Mouse (Mus musculus): ENCODE measurements at regions not wholly inside any gene's neighbourhood (a gene's known extent, or its start where the extent isn't known, plus 50 kb on each side); places are given as distances from the start of the nearest gene placed in this dataset.

DNA sequence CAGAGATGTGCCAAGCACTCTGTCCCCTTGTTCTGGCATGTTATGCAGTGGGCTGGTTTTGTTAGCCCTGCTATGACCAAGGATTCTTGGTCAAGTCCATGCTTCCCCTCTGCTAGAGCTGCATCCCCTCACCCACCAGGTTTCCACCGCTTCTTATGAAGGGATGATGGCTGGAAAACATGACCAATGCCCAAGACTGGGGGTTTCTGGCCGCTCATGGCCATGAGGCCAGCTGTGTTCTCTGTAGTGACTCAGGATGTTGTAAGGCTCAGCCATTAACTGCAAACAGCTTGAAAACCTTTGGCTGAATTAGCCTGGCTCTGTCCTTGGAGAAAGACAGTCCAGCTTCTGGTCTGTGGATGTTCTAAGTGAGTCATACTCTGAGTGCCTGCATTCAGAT lies 236.5 kb downstream of the Gm7361 start:
- H3K4me1 ChIP-seq (replicated peaks) = no peaks in the 10 kb centered on the region
- H3K9ac ChIP-seq = no peak overlapping the region
- WGBS = 84% methylated on average over 2 of the region's 2 CpGs
- no peak for ATAC-seq (ENCODE audit: low FRiP score, low read depth)
- H3K9me3 ChIP-seq = no peaks in the 10 kb centered on the region
- H3K4me3 ChIP-seq = no peak overlapping the region
- H3K36me3 ChIP-seq = no peaks in the 10 kb centered on the region
- no peak overlapping the region for H3K27ac ChIP-seq (replicated peaks)
- H3K4me2 ChIP-seq = no peak overlapping the region
- no peaks in the 10 kb centered on the region for H3K27me3 ChIP-seq

DNA sequence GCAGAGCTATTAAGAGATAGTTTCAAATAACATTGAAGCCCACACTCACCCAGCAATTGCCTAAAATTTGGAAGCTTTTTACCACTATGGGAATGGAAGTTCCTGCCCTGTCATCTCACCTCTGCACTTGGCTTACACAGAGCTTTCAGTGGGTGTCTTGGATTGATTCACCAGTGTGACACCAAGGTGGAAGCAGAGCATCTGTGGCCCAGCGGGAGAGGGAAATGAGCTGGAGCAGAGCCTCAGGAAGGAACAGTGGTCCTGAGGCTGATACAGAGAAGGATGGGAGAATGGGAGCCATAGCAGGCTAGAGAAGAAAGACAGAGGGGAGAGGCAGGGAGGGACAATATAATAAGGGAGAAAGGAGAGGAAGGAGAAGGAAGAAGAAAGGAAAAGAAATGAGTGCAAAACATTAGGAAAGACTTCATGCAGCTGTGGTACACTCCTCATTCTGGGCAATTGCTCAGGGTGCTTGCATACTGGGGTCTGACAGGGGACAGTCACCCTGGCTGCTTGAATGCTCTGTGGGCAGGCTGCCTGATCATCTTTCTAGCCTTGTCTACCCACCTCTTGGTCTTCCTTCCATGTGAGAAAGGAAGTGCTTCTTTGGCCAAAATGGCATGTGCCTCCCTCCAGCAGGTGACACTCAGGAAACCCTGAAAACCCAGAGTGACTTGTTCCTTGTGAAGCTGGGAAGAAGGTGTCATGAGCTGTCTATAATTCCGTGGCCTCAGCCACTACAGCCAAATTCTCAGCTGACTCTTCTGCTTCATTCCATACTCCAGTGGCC lies 240.3 kb downstream of the Gm7361 start:
- Histone ChIP-seq H3K4me1 (replicated peaks) (no peaks in the 10 kb centered on the region), H3K27me3 (no peaks in the 10 kb centered on the region), H3K4me3 (no peak overlapping the region), H3K9me3 (no peaks in the 10 kb centered on the region), H3K9ac (no peak overlapping the region), H3K27ac (replicated peaks) (no peak overlapping the region), H3K36me3 (no peaks in the 10 kb centered on the region), H3K4me2 (no peak overlapping the region)
- ATAC-seq (ENCODE audit: low FRiP score, low read depth) = no peak
- WGBS = 78% methylated on average over 2 of the region's 2 CpGs

DNA sequence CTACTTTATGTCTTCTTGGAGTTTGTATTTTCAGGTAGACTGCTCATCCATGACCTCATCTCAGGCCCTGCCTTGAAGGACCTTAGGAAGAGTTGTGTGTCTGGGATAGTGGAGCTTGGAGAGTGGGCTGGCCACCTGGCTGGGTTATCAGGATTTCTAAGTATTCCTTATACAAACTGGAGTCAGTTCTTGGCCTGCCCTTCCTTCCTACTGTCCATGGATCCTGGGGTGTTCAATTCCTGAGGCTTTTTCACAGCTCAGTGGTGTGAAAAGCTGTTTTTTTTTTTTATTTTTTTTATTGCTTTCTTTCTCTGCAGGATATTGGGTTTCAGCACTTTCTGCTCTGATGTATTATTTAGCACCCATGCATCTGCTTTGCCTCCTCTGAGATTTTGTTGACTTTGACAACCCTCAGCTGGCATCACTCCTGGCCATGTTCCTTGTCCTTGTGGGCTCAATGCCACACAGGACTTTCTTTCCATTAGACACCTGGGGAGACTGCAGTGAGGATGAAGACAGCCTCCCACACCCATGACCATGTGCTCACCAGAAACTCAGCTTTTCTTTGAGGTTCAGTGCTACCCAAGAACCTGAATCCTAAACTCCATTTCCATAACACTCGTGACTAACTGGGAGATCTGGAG lies 252.2 kb downstream of the Gm7361 start:
- 78% methylated on average over 1 of the region's 1 CpGs for WGBS
- Histone ChIP-seq H3K36me3 (no peaks in the 10 kb centered on the region), H3K4me2 (no peak overlapping the region), H3K4me1 (replicated peaks) (no peaks in the 10 kb centered on the region), H3K9ac (no peak overlapping the region), H3K4me3 (no peak overlapping the region), H3K27ac (replicated peaks) (no peak overlapping the region), H3K27me3 (no peaks in the 10 kb centered on the region), H3K9me3 (no peaks in the 10 kb centered on the region)
- no peak for ATAC-seq (ENCODE audit: low FRiP score, low read depth)

DNA sequence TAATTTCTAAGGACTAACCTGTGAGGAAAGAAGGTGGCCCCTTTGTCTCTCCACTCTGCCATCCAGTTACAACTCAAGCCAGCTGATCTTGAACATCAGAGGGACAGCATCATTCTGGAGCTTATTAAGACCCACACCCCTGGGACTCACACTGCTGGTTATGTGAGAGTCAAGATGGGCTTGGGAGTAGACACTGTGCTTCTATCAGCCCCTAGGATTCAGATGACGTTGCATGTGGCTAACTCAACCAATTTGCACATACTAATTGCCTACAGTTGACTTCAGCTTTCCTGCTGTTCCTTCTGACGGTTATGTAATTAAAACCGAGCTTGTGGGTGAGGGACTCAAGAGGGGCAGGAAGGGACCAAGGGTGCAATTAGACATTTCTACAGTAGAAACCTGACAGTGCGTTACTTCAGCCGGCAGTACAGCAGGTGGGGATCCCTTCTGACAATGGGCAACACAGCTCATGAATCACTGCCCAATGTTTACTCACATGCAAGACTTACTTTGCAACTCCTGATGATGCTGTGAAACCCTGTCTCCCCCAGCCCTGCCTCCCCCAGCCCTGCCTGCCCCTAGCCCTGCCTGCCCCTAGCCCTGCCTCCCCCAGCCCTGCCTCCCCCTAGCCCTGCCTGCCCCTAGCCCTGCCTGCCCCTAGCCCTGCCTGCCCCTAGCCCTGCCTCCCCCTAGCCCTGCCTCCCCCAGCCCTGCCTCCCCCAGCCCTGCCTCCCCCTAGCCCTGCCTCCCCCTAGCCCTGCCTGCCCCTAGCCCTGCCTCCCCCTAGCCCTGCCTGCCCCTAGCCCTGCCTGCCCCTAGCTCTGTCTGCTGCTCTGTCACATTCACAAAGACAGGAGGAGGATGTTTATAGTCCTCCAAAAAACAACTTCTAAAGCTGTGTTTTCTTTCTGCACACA lies 255.8 kb downstream of the Gm7361 start:
- no peak overlapping the region for H3K27ac ChIP-seq (replicated peaks)
- H3K4me3 ChIP-seq = no peak overlapping the region
- no peaks in the 10 kb centered on the region for H3K36me3 ChIP-seq
- H3K4me2 ChIP-seq = no peak overlapping the region
- H3K4me1 ChIP-seq (replicated peaks) = no peaks in the 10 kb centered on the region
- no peaks in the 10 kb centered on the region for H3K9me3 ChIP-seq
- H3K27me3 ChIP-seq = no peaks in the 10 kb centered on the region
- no peak for ATAC-seq (ENCODE audit: low FRiP score, low read depth)
- no peak overlapping the region for H3K9ac ChIP-seq
- 48% methylated on average over 5 of the region's 5 CpGs for WGBS

DNA sequence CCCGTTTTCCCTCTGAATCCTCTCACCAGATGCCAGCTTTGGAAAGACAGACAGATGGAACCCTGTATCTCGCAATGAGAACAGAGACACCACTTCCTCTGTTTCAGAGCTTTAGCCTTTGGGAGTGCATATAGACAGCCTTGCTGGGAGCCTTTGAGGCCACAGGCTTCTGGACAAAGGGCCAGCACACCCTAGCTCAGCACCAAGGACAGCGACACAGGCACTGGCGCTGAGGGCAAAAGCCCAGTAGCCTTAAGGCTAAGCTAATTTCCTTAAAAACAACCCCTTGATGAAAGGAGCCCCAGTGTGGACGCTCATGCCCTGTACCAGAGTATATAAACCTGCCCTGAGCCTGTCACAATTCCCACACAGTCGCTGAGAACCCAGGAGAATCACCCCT lies 278.1 kb downstream of the Gm7361 start:
- H3K9ac ChIP-seq = no peak overlapping the region
- no peaks in the 10 kb centered on the region for H3K4me1 ChIP-seq (replicated peaks)
- H3K4me3 ChIP-seq = no peak overlapping the region
- H3K36me3 ChIP-seq = no peaks in the 10 kb centered on the region
- no peaks in the 10 kb centered on the region for H3K27me3 ChIP-seq
- no peak for ATAC-seq (ENCODE audit: low FRiP score, low read depth)
- WGBS = 34% methylated on average over 6 of the region's 6 CpGs
- H3K27ac ChIP-seq (replicated peaks) = no peak overlapping the region
- no peaks in the 10 kb centered on the region for H3K9me3 ChIP-seq
- H3K4me2 ChIP-seq = no peak overlapping the region

DNA sequence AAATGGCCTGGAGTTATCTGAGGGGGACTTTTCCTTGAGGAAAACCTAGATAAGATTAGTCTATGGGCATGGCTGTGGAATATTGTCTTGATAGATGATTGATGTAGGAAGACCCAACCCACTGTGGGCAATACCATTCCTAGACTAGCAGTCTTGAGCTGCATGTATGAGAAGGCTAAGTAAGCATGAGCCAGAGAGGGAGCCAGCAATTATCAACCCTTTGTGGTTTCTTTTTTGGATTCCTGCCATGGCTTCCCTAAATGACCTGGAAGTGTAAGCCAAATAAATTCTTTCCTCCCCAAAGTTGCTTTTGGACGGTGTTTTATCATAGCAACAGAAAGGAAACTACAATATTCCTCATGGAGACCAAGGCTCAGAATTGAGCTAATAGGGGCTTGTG lies 253.7 kb upstream of the Dpp6 start:
- ATAC-seq (ENCODE audit: low FRiP score, low read depth) = no peak
- Histone ChIP-seq H3K27ac (replicated peaks) (no peak overlapping the region), H3K4me1 (replicated peaks) (no peaks in the 10 kb centered on the region), H3K9me3 (no peaks in the 10 kb centered on the region), H3K4me3 (no peak overlapping the region), H3K27me3 (no peaks in the 10 kb centered on the region), H3K36me3 (no peaks in the 10 kb centered on the region), H3K4me2 (no peak overlapping the region), H3K9ac (no peak overlapping the region)
- 78% methylated on average over 1 of the region's 1 CpGs for WGBS

DNA sequence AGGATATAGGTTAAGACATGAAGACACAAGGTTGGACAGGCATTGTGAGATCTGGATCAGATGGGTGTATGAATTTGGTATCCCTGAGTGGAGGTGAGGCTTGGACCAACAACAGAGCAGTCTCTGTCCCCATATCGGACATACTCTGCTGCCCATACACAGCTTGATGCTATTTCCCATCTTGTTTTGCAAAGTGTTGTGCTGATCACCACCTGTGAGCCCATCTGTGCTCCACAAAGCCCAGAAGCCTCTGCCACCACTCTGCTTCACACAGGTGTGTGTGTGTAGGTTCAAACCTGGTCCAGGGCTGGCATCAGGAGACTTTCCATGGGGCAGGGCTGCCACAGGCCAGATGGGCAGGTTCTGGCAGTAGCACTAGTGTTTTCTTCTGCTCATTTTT lies 252.9 kb upstream of the Dpp6 start:
- H3K9me3 ChIP-seq = no peaks in the 10 kb centered on the region
- WGBS = 87% methylated on average over 1 of the region's 1 CpGs
- H3K4me3 ChIP-seq = no peak overlapping the region
- ATAC-seq (ENCODE audit: low FRiP score, low read depth) = no peak
- no peak overlapping the region for H3K4me2 ChIP-seq
- no peaks in the 10 kb centered on the region for H3K36me3 ChIP-seq
- no peaks in the 10 kb centered on the region for H3K27me3 ChIP-seq
- no peak overlapping the region for H3K9ac ChIP-seq
- no peak overlapping the region for H3K27ac ChIP-seq (replicated peaks)
- no peaks in the 10 kb centered on the region for H3K4me1 ChIP-seq (replicated peaks)

DNA sequence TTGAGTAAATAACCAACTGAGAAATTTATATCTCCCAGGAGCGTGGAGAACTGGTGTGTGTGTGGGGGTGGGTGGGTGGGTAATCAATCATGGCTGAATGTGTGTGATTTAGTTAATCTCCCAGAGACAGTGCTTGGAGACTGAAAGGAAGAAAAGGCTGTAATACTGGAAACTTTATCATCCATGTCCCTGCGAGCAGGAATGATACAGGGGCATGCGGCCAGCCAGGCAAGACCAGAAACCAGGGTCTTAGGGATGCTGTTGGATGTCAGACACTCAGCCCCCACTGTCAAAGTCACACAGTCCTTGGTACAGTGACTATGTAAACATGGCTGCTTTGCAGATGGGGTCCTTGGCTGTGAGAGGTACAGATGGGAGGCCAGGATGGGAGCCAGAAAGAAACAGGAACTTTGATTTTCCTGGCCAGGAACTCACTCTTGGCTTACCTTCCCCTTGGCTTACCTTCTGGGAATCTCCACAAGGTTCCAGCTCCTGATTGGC lies 244.3 kb upstream of the Dpp6 start:
- Histone ChIP-seq H3K27ac (replicated peaks) (no peak overlapping the region), H3K9me3 (no peaks in the 10 kb centered on the region), H3K9ac (no peak overlapping the region), H3K4me3 (no peak overlapping the region), H3K36me3 (no peaks in the 10 kb centered on the region), H3K4me1 (replicated peaks) (no peaks in the 10 kb centered on the region), H3K4me2 (no peak overlapping the region), H3K27me3 (no peaks in the 10 kb centered on the region)
- 0 out of 2 replicates have a peak, but pooled peaks have one; percentile 19 for ATAC-seq (ENCODE audit: low FRiP score, low read depth)
- WGBS = 66% methylated on average over 3 of the region's 3 CpGs

DNA sequence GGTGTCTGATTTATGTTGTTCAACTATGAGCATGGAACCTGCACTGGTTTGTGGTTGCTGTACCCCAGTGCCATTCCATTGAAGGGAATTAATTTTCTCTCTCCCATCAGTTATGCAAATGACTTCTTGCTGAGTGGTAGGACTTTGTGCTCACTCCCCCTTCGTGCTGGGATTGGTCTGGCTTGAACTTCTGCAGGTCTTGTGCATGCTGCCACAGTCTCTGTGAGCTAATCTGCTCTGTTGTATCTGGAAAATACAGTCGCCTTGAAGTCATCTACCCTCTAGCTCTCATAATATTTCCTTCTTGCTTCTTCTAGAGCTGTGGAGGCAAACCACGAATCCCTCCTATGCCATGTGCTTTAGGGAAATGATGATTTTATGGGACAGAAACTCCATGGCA lies 243.6 kb upstream of the Dpp6 start:
- H3K4me3 ChIP-seq = no peak overlapping the region
- no peak overlapping the region for H3K4me2 ChIP-seq
- H3K27ac ChIP-seq (replicated peaks) = no peak overlapping the region
- WGBS = 71% methylated on average over 3 of the region's 3 CpGs
- no peaks in the 10 kb centered on the region for H3K27me3 ChIP-seq
- H3K9me3 ChIP-seq = no peaks in the 10 kb centered on the region
- ATAC-seq (ENCODE audit: low FRiP score, low read depth) = no peak
- H3K9ac ChIP-seq = no peak overlapping the region
- no peaks in the 10 kb centered on the region for H3K36me3 ChIP-seq
- H3K4me1 ChIP-seq (replicated peaks) = no peaks in the 10 kb centered on the region

DNA sequence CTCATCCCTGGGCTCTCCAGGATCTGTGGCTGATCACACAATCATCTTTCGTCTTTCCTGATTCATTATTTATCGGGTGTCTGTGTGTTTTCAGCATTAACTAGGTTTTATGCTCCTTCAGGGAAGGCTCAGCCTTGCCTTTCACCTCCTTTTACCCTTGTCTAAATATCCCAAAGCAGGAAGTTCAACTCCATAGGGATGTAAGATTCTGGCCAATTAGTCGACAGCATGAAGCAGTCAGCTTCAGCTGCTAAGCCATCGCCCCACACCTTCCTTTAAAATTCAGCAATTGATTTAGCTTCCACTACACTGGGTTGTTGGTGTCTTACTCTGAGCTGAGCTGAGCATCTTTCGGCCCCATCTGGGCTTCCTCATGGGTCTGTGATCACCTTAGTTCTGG lies 230.9 kb upstream of the Dpp6 start:
- Histone ChIP-seq H3K4me1 (replicated peaks) (no peaks in the 10 kb centered on the region), H3K4me3 (no peak overlapping the region), H3K9ac (no peak overlapping the region), H3K9me3 (no peaks in the 10 kb centered on the region), H3K27ac (replicated peaks) (no peak overlapping the region), H3K4me2 (no peak overlapping the region), H3K27me3 (no peaks in the 10 kb centered on the region), H3K36me3 (no peaks in the 10 kb centered on the region)
- 84% methylated on average over 5 of the region's 5 CpGs for WGBS
- no peak for ATAC-seq (ENCODE audit: low FRiP score, low read depth)

DNA sequence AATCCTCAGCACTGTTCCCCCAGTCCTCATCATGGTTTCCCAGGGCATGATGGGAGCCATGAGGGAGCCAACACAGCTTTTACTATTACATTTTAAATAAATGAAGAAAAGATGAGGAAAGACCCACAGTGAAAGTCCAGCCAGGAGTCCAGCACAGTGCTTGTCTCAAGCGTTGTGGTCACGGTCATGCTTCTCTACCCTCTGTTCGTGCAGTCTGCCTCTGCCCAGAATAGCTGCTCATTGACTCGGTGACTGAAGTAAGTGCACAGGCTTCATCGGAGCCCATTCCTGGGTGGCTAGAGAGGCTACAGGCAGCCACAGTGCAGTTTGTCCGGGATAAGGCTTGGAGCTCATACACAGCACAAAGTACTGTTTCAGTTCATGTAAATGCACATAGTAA lies 226.1 kb upstream of the Dpp6 start:
- H3K4me3 ChIP-seq = no peak overlapping the region
- H3K4me2 ChIP-seq = no peak overlapping the region
- H3K27me3 ChIP-seq = no peaks in the 10 kb centered on the region
- no peak overlapping the region for H3K9ac ChIP-seq
- H3K4me1 ChIP-seq (replicated peaks) = no peaks in the 10 kb centered on the region
- no peaks in the 10 kb centered on the region for H3K9me3 ChIP-seq
- H3K27ac ChIP-seq (replicated peaks) = no peak overlapping the region
- 82% methylated on average over 6 of the region's 6 CpGs for WGBS
- no peak for ATAC-seq (ENCODE audit: low FRiP score, low read depth)
- H3K36me3 ChIP-seq = no peaks in the 10 kb centered on the region

DNA sequence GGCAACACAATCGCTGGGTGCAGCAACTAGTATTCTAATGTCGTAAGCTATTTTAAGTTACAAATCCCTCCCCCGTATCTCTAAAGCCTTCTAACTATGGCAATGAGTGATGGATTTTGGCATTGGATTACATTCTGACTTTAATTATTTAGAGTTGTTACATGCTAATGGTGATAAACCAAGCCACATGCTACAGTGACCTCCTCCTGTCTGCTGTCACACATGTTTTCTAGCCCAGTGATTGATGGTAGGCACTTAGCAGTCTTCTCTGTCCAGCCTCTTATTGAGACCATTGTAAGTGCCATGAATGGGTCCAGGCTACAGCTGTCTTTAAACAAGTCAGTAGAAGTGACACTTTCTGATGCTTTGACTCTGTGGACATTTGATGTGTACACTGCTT lies 224.7 kb upstream of the Dpp6 start:
- Histone ChIP-seq H3K9me3 (no peaks in the 10 kb centered on the region), H3K9ac (no peak overlapping the region), H3K4me2 (no peak overlapping the region), H3K36me3 (no peaks in the 10 kb centered on the region), H3K4me1 (replicated peaks) (no peaks in the 10 kb centered on the region), H3K27ac (replicated peaks) (no peak overlapping the region), H3K4me3 (no peak overlapping the region), H3K27me3 (no peaks in the 10 kb centered on the region)
- 42% methylated on average over 3 of the region's 3 CpGs for WGBS
- ATAC-seq (ENCODE audit: low FRiP score, low read depth) = no peak
